Mouse (Mus musculus) CH12.LX (cell line): Measurements from ENCODE around the gene Nme9. TPM values are rescaled to one million over a fixed set of nuclear protein-coding genes. Genes with fewer than 3 reads are reported as not detected.

Experiments
- DNase-seq: peaks from one replicate; pipeline ENCODE4 v3.0.0-alpha.2; 2013; ENCODE audit errors: extremely low read depth
- H3K27ac ChIP-seq: 2 replicates; pipeline ENCODE4 v1.5.1; 2012; ENCODE audit warnings: low read depth, mild to moderate bottlenecking, control low read depth, moderate library complexity; ENCODE audit not compliant: insufficient read depth
- H3K27me3 ChIP-seq: replicated peaks from 2 replicates; pipeline ENCODE3; 2012; ENCODE audit warnings: inconsistent platforms
- H3K36me3 ChIP-seq, 2 experiments: replicated peaks in 1 of 2; 2 replicates each; pipeline versions ENCODE3 to v1.6.1; 2012; ENCODE audit warnings: inconsistent platforms in 1 of 2, low read length in 1 of 2, mild to moderate bottlenecking in 1 of 2, mixed read lengths in 1 of 2, moderate library complexity in 1 of 2; ENCODE audit not compliant: control insufficient read depth in 1 of 2, insufficient read depth in 1 of 2
- H3K4me1 ChIP-seq, 2 experiments: 2 replicates each; pipeline ENCODE4 v1.6.1; 2012; ENCODE audit warnings: inconsistent platforms in 1 of 2, moderate library complexity in 1 of 2; ENCODE audit not compliant: insufficient read depth in 2 of 2, control insufficient read depth in 1 of 2
- H3K4me2 ChIP-seq: 2 replicates; pipeline ENCODE4 v1.6.1; 2012; ENCODE audit warnings: low read depth, mild to moderate bottlenecking, control low read depth; ENCODE audit not compliant: poor library complexity, insufficient read depth, severe bottlenecking
- H3K4me3 ChIP-seq, 3 experiments: fragments of 150-350 bp in 1 of 3; sonication (generic) in 1 of 3; replicated peaks in 1 of 3; 2 replicates each; pipeline versions ENCODE3 to v1.5.1; 2011 to 2012; ENCODE audit warnings: low read depth in 2 of 3, low read length in 2 of 3, mild to moderate bottlenecking in 2 of 3, moderate library complexity in 2 of 3, control low read depth in 1 of 3, improper control_type of control experiment in 1 of 3, inconsistent platforms in 1 of 3, mixed read lengths in 1 of 3; ENCODE audit not compliant: poor library complexity in 1 of 3
- H3K79me2 ChIP-seq: replicated peaks from 2 replicates; pipeline ENCODE4 v1.6.1; 2012; ENCODE audit warnings: mild to moderate bottlenecking, moderate library complexity; ENCODE audit not compliant: control insufficient read depth, poor library complexity, insufficient read depth, severe bottlenecking; ENCODE audit errors: extremely low read depth
- H3K9ac ChIP-seq: 2 replicates; pipeline ENCODE4 v1.6.1; 2012; ENCODE audit warnings: low read depth, mild to moderate bottlenecking, control low read depth, moderate library complexity; ENCODE audit not compliant: insufficient read depth
- H3K9me3 ChIP-seq: replicated peaks from 2 replicates; pipeline ENCODE3; 2012; ENCODE audit warnings: low read length, inconsistent platforms, mixed read lengths
- CTCF ChIP-seq, 2 experiments: IDR thresholded peaks in 1 of 2; conservative IDR thresholded peaks in 1 of 2; 2 replicates each; pipeline ENCODE4 v1.5.1; 2011 to 2012; ENCODE audit warnings: low read depth in 2 of 2, low read length in 2 of 2, improper control_type of control experiment in 1 of 2, inconsistent platforms in 1 of 2, mild to moderate bottlenecking in 1 of 2, moderate library complexity in 1 of 2
- E2F4 ChIP-seq: IDR thresholded peaks from 2 replicates; pipeline ENCODE4 v1.6.1; 2011; ENCODE audit warnings: low read depth, low read length, improper control_type of control experiment; ENCODE audit not compliant: insufficient replicate concordance
- ELF1 ChIP-seq: IDR thresholded peaks from 2 replicates; pipeline ENCODE4 v1.6.1; 2014; ENCODE audit warnings: low read depth, mild to moderate bottlenecking, inconsistent platforms, low read length, improper control_type of control experiment
- EP300 ChIP-seq: IDR thresholded peaks from 2 replicates; pipeline ENCODE4 v1.6.1; 2011; ENCODE audit warnings: low read length, improper control_type of control experiment
- ETS1 ChIP-seq: conservative IDR thresholded peaks from 2 replicates; pipeline ENCODE4 v1.6.1; 2012; ENCODE audit warnings: low read depth, mild to moderate bottlenecking, inconsistent platforms, low read length, improper control_type of control experiment, moderate library complexity
- GABPA ChIP-seq: IDR thresholded peaks from 2 replicates; pipeline ENCODE4 v1.6.1; 2012; ENCODE audit warnings: low read depth, low read length, improper control_type of control experiment, inconsistent platforms; ENCODE audit not compliant: insufficient replicate concordance
- HCFC1 ChIP-seq: IDR thresholded peaks from 2 replicates; pipeline ENCODE4 v1.6.1; 2012; ENCODE audit warnings: low read depth, mild to moderate bottlenecking, inconsistent platforms, low read length, improper control_type of control experiment
- JUND ChIP-seq: conservative IDR thresholded peaks from 2 replicates; pipeline ENCODE4 v1.6.1; 2011; ENCODE audit warnings: low read depth, low read length, improper control_type of control experiment
- MAFK ChIP-seq: IDR thresholded peaks from 2 replicates; pipeline ENCODE4 v1.6.1; 2011; ENCODE audit warnings: low read length, improper control_type of control experiment; ENCODE audit not compliant: insufficient replicate concordance
- MAZ ChIP-seq: IDR thresholded peaks from 2 replicates; pipeline ENCODE4 v1.6.1; 2012; ENCODE audit warnings: low read depth, mild to moderate bottlenecking, inconsistent platforms, low read length, improper control_type of control experiment, moderate library complexity
- MXI1 ChIP-seq: IDR thresholded peaks from 2 replicates; pipeline ENCODE4 v1.6.1; 2011; ENCODE audit warnings: mild to moderate bottlenecking, low read depth, low read length, improper control_type of control experiment
- POLR2AphosphoS2 ChIP-seq: IDR thresholded peaks from 2 replicates; pipeline ENCODE4 v1.6.1; 2011; ENCODE audit warnings: low read depth, low read length, improper control_type of control experiment
- RAD21 ChIP-seq: IDR thresholded peaks from 2 replicates; pipeline ENCODE4 v1.6.1; 2011; ENCODE audit warnings: low read depth, mild to moderate bottlenecking, low read length, improper control_type of control experiment, moderate library complexity
- SMC3 ChIP-seq: IDR thresholded peaks from 2 replicates; pipeline ENCODE4 v1.6.1; 2011; ENCODE audit warnings: low read depth, low read length, improper control_type of control experiment
- TBP ChIP-seq: conservative IDR thresholded peaks from 2 replicates; pipeline ENCODE4 v1.6.1; 2011; ENCODE audit warnings: low read depth, low read length, improper control_type of control experiment
- TCF12 ChIP-seq: IDR thresholded peaks from 2 replicates; pipeline ENCODE4 v1.6.1; 2014; ENCODE audit warnings: low read depth, mild to moderate bottlenecking, inconsistent platforms, low read length, improper control_type of control experiment
- UBTF ChIP-seq: IDR thresholded peaks from 2 replicates; pipeline ENCODE4 v1.6.1; 2012; ENCODE audit warnings: low read depth, mild to moderate bottlenecking, inconsistent platforms, low read length, improper control_type of control experiment, moderate library complexity
- USF1 ChIP-seq: IDR thresholded peaks from 2 replicates; pipeline ENCODE4 v1.6.1; 2014; ENCODE audit warnings: low read depth, mild to moderate bottlenecking, inconsistent platforms, low read length, improper control_type of control experiment
- ZC3H11A ChIP-seq: IDR thresholded peaks from 2 replicates; pipeline ENCODE4 v1.6.1; 2012; ENCODE audit warnings: low read depth, mild to moderate bottlenecking, inconsistent platforms, low read length, improper control_type of control experiment
- ZKSCAN1 ChIP-seq: IDR thresholded peaks from 2 replicates; pipeline ENCODE4 v1.6.1; 2012; ENCODE audit warnings: low read depth, inconsistent platforms, low read length, improper control_type of control experiment, borderline replicate concordance
- ZNF384 ChIP-seq: IDR thresholded peaks from 2 replicates; pipeline ENCODE4 v1.6.1; 2012; ENCODE audit warnings: low read depth, low read length, improper control_type of control experiment, inconsistent platforms
- dilution Hi-C: fragments of 300-500 bp; cut with MboI; formaldehyde crosslinking; loops from 2 replicates; pipeline ENCODE4 v1.14.3; 2020; ENCODE audit warnings: low sequenced_read_pairs; ENCODE audit not compliant: extremely low pct_unique_long_range_greater_than_20kb, extremely low pct_ligation_motif_present
- in situ Hi-C: fragments of 300-500 bp; cut with MboI; formaldehyde crosslinking; loops from 3 replicates; pipeline ENCODE4 v1.14.3; 2019; ENCODE audit warnings: low sequenced_read_pairs, low pct_ligation_motif_present, low pct_unique_long_range_greater_than_20kb, mixed read lengths
- polyA plus RNA-seq: library from polyadenylated mRNA; unstranded; fragments of >175 nt; gene quantifications from 2 replicates; pipeline ENCODE4 v1.2.1, GENCODE M21; 2012; ENCODE audit warnings: low read depth; ENCODE audit not compliant: insufficient read length
- total RNA-seq, 2 experiments: library from RNA; depleted of rRNA; stranded (reverse); fragments of 300-350 nt in 1 of 2; fragments of >200 nt in 1 of 2; gene quantifications; 2 replicates each; pipeline ENCODE4 v1.2.3; 2012 to 2014

The Nme9 gene
- total and polyA plus RNA-seq, 3 experiments = not detected

DNA sequence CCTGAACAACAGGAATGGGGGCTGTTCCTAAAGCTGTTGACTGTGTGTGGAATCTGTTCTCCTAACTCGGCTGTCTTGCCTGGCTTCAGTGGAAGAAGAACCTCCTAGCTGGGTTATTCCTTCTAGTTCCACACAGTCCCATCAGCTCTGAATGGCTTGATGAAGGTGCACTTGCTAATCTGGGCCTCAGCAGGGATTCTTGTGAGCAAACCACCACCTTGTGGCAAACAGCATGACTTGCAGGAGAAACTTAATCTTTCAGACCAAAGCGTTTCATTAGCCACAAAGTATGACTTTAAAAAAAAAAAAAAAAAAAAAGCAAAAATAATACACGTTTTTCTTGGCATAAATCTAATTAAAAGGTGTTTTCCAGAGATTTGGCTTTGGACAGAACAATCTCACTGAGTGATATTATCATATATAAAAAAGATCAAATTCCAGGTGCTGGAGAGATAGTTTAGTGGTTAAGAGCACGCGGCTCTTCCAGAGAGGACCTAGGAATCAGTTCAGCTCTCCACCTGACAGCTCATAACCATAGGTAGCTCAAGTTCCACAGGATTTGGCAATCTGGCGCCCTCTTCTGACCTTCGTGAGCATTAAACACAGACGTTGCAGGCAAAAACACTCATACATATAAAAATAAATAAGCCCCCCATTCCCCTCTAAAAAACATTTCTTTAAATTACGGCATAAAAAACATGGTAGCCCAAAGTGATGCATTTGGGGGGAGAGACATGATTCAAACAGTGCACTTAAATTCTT, 1.2 kb upstream of the Nme9 start:
- in situ Hi-C loops = loop anchor here (10.0 kb wide), 2 partner anchors 215 to 385 kb away; no protein-coding TSS in a partner anchor
- Histone ChIP-seq H3K9ac (no peak overlapping the region), H3K79me2 (no peaks in the 10 kb centered on the region), H3K4me3 (no peak overlapping the region), H3K36me3 (no peaks in the 10 kb centered on the region), H3K4me2 (no peak overlapping the region), H3K9me3 (no peaks in the 10 kb centered on the region), H3K4me1 (0 out of 4 replicates have a peak, but pooled peaks cover 0 to 7% of the 10 kb centered on the region in 2 experiments), H3K27ac (no peak overlapping the region), H3K27me3 (peaks cover 2% of the 10 kb centered on the region)
- dilution Hi-C loops = no loop called here
- DNase-seq = peak; percentile 51
- no peak for TF ChIP-seq ZKSCAN1
- no peak for TF ChIP-seq GABPA
- no peak for TF ChIP-seq USF1
- no peak for TF ChIP-seq UBTF
- TF ChIP-seq POLR2AphosphoS2 = no peak
- TF ChIP-seq TBP = no peak
- TF ChIP-seq E2F4 = no peak
- TF ChIP-seq MAFK = no peak
- no peak for TF ChIP-seq ZC3H11A
- no peak for TF ChIP-seq HCFC1
- TF ChIP-seq CTCF (conservative IDR thresholded peaks at IDR 0.05 in 1 of 2, IDR thresholded peaks at IDR 0.05 in 1 of 2; ENCODE audit: low read depth in 2 of 2, low read length in 2 of 2) = peak; percentile 27 to 63; a peak in 3 of 4 replicates
- TF ChIP-seq MXI1 = no peak
- TF ChIP-seq ETS1 = no peak
- no peak for TF ChIP-seq TCF12
- TF ChIP-seq MAZ = no peak
- TF ChIP-seq ZNF384 = peak; percentile 47; the same call in 1 of the 2 replicates
- TF ChIP-seq EP300 = no peak
- TF ChIP-seq ELF1 = no peak
- no peak for TF ChIP-seq JUND
- TF ChIP-seq RAD21 = peak; percentile 66
- TF ChIP-seq SMC3 = peak; percentile 53
